Mouse (Mus musculus): Measurements from ENCODE around the gene Tec.

Gene Tec

DNA sequence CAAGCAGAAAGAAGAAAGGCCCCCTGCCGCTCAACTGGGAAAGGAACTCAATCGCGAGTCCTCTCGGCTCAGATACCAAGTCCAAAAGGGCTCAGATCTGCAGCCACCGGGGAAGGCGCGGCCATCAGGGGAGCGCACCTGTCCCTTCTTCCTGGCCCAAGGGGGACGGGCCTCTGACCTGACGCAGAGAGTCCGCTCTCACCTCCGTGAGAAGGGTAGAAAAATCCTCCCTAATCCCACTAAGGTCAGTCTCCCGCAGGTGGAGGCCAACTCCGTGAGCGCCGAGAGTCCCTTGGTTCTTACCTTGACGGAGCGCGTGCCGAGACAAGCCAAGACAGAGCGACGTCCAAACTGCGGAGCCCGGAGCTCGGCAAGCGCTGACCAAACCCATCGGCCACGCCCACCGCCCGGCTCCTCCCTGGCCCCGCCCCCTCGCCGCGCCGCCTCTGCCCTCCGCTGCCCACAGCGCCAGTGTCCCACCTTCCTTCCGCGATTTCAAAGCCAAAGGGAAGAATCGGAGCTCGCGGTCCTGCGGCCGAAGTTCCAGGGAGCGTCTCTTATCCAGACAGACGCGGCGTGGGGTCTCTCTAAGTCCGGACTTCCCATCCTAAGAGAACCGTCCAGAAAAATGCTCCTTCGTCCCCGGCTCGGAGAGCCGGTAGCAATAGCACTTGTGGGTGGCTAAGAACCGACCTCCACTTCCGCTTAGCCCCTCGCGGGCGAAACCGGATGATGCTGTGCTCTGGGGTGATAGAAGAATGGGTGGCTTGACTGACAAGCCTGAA is at the start of gene Tec:
Tec (minus strand) TSS at position 393 of the 785 bp plus-strand sequence.
- peak; percentile 85 to 88 for DNase-seq (ENCODE audit: low spot score in 2 of 2)

DNA sequence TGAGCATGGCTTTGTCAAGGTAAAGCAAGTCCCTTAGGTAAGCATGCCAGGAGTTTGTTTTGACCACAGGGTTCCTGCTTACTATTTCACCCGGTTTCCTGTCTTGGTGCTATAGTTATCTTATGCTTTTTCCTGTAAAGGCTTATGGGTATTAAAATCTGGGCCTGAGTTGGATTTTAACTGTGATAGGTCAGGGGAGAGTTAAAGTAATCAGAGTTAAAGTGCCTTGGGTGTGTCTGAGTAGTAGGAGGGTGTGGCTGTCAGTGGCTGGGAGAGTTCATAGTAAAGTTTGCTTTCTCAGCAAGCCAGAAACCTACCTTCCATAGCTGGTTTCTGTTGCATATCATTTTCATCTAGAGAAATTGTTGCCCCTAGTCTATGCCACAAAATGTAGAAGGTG is 48.6 kb upstream of the Tec start:
- DNase-seq (ENCODE audit: low spot score in 2 of 2), result no peak

DNA sequence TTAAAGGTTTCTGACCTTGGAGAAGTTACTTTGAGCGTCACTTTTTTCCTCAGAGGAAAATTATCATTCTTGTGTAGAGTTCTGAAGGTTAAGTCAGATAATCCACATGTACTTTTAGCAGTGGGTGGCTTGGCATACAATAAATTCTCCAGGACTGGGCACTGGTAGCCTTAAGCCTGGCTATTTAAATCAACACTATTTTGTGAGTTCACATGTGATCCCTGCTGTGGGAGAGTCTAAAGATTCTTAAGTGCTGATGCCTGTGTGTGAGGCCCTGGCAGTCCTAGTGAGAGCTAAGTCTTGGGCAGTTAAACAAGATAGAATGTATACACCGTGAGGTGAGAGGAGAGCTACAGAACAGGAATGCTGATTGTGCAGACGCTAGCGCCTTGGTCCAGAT is 47.8 kb upstream of the Tec start:
- no peak for DNase-seq (ENCODE audit: low spot score in 2 of 2)

DNA sequence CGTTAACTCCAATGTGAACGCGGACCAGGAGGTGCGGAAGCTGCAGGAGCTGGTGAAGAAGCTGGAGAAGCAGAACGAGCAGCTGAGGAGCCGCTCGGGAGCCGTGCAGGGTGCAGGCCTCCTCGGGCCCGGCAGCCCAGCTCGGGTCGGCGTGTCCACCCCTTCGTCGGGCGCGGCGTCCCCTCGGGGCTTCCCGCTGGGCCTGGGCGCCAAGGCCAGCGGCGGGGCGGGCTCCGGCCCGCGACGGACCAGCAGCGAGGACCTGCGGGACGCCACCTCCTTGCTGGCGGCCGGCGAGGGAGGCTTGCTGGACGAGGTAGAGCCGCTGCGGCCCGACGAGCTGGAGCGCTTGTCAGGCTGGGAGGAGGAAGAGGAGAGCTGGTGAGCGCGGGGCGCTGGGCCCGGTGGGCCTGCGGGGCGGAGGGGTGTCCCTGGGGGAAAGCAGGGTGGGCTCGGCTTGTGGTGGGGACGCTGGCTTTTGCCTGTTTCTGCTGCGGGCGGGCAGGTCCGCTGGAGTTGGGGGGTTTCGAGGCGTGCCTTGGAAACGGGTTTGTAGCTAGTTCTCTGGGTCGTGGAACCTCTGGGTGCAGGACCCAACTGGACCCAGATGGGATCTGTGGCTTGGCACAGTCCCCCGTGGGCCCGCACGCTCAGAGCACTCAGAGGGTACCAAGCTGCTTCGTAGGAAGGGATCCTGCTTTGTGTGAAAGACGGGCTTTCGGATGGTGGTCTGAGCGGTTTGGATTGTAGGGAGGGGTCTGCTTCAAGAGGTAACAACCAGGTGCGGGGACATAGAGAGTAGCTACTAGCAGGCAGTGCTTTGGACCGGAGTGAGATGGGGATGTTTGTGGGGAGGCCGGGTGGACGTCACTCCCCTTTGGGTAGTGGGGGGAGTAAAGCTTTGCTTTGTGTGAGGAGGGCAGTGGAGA is 46.6 kb upstream of the Tec start:
- peak; percentile 58 to 60 for DNase-seq (ENCODE audit: low spot score in 2 of 2)

DNA sequence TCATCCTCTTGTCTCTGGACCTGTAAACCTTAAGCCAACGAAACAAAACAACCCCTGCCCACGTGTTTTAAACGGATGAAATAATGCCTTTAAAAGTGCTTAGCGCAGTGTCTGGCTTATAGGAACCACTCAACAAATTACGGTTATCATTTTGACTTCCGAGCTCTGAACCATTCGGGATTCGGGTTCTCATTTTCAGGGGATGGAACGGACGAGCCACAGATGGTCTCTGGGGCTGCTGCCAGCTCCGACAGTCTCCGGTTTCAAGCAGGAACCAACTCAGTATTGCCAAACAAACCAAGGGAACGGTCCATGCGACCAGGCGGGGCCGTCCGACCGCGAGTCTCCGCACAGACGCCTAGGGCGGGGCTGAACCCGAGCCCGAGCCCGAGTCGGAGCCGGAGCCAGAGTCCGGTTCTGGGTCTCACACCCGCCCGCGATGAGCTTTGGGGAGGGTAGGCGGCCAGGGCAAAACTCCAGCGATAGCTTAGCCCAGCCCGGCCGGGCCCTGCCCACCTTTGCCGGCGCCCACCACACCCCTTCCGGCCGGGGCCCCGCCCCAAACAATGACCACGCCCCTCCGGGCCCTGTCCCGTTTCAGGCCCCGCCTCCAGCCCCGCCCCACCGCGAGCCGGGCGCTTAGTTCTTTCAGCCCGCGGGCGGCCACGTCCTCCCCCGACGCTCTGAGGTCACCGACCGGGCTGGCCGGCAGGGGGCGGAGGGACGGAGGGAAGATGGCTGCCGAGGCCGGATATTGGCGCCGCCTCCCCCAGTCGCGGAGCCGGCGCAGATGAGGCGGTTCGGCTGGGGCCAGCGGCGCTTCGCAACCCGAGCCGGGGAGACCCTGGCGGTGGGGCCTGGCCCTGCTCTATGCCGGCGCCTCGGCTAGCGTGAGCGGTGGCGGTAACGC is 45.6 kb upstream of the Tec start, which contains the start of gene Slain2:
Slain2 (plus strand) TSS at position 657 of the 910 bp plus-strand sequence.
- peak; percentile 95 to 97 for DNase-seq (ENCODE audit: low spot score in 2 of 2)

DNA sequence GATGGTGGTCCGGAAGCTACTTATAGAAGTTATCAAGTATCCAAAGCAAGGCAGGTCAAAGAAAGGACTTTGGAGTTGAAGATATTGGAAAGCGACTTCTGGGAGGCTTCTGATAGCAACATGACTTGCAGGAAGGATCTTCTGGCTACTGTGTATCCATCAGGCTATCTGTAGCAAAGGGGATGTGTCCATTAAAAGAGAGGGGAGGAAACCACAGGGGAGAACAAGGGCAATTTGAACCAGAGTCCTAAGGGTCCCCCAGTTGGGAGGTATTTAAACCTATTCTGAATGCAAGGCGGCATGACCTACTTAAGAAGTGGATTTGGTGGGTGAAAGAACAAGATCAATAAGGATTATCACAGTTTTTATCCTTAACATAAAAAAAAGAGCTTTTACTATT is 43.0 kb upstream of the Tec start:
- no peak for DNase-seq (ENCODE audit: low spot score in 2 of 2)

DNA sequence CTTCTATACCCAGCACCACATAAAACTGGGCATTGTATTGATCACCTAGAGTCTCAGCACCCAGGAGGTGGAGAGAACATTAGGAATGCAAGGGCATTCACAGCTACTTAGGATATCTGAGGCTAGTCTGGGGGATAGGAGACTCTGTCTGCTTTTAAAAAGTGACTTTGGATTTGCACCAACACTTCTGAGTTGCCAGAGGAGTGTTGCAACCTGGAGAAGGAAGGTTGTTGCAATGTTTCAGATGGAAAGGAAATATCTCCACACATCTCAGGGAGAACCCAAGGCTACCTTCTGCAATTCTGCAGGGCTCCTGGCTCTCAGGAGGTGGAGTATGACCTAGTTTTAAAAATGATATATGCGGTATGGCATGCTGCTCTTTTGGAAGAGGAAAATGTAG is 42.1 kb upstream of the Tec start:
- DNase-seq (ENCODE audit: low spot score in 2 of 2), result no peak

DNA sequence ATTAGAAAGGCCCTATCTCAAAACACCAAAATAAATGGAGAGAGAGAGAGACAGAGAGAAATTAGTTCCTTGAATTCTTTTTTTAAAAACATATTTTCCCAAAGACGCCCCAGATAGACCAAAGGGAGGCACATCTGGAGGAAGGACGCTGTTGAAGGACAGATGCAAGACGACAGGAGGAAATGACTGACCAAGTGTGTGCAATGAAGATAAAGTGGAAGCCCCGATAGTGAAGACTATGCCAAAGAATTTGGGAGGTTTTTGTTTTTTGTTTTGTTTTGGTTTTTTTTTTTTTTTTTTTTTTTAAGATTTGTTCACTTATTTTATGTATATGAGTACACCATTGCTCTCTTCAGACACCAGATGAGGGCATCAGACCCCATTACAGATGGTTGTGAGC is 41.1 kb upstream of the Tec start:
- DNase-seq (ENCODE audit: low spot score in 2 of 2), result no peak

DNA sequence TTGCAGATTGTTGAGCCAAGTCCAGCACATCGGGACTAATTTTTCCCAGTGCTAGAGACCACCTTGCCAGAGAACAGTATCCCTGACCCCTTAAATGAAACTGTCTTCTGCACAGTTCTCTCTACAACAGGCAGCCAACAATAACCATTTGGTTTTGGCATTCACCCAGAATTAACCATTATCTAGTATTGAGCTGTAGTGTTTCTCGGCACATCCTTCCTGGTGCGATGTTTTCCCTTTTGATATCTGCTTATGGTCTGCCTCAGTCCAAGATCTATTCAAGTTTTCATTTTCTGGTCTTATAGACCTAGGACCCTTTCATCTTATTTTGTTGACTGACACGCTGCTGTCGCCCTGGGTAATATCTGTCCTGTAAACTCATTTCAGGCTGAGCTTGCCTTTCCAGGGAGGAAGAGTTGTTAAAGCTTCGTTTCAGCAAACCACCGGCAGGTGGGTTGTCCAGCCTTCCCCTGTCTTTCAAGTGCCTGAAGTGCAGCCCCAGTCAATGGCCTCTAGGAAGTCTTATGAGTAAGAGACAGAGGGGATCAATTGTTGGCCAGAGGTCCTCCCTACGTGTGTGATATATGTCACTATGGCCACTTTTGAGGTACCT is 40.1 kb upstream of the Tec start:
- DNase-seq (ENCODE audit: low spot score in 2 of 2), result no peak

DNA sequence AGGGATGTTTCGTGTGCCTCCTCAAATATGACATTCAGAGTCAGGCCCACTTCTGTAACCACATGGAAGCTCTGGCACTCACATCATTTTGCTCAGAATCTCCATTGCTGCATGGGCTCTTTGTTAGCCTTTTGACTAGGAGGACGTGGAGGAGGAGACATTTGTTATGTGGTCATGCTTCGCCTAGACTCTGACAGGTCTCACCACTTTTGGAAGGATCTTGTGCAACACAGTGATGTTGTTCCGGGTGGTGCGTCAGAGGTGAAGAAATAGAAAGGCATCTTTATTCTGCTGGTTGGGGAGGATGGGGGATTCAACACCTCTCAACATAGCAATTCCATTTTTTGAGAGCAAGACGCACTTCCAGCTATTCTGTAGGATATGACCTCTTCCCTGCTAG is 39.1 kb upstream of the Tec start:
- DNase-seq (ENCODE audit: low spot score in 2 of 2), result no peak

DNA sequence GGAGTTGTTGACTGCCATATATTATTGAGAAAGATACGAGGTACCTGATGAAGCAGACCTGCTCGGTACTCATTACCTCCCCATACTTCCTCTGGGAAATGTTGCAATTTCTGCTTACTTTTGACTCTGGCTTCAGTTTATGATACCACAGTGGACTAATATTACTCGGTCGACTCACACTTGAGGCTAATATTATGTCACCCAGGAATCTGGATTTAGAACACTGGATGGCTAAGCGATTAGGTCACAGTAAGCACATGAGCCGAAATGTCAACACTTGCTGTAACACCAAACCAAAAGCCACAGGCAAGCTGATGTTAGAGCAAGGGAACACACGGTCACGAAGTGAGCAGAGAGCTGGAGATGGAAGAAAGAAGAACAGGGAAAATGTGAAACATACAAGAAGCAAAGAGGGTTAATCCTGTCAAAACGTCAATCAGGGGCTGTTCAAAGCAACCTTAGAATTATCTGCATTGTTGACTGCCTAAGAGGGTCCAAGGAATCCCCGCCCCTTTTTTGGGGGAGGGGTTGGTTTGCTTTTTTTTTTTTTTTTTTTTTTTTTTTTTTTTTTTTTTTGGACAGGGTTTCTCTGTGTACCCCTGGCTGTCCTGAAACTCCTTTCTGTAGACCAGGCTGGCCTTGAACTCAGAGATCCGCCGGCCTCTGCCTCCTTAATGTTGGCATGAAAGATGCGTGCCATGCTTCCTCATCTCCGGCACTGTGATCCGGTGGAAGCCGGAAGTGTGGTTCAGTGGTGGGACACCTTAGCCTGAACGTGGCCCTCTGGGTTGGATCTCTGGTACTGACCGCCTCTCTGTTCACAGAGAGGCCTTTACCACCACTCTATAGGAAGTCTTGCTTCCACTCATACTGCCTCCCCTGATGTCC is 36.9 kb upstream of the Tec start:
- no peak for DNase-seq (ENCODE audit: low spot score in 2 of 2)

DNA sequence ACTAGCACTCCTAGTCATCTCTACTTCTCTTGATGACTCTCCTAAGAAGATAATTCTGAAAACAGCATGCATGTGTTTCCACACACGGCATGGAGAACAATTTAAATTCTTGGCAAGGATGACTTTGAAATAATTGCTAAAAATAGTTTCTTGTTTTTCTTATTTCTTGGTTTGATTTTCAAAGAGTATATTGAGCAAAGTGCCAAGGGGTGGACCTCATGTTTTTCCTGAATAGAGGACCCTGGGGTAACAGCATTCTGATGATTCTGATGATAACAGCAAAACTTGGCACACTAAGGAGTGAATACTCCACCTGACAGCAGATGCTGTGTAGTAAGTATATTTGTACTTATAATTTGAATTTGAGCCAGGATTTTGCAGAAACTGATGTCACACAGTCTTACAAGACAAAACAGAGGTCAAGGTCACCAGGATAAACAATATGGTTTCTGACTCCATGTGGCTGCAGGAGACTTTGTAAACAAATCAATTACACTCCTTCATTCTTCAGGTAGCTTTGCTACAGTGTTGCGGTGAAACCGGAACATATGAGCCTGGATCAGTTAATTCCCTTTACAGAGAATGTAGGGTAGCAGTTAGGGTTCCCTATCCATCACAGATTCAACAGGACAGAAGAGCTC is 34.7 kb upstream of the Tec start:
- DNase-seq (ENCODE audit: low spot score in 2 of 2), result no peak

DNA sequence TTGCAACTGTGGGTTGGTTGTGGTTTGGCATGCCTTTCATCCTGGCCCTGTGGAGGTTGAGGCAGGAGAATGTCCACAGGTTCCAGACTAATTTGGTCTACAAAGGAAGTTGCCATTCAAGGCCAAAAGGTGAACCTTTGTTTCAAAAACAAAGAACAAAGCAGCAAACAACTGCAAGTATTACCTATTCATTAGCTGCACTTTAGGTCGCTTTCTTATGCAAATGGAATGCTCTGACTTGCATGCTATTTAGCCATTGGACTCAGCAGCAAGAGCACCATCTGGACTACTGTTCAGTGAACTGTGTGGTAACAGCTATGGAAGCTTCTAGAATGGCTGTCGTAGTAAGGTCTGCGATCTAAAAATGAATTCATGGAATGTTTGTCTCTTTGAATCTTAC is 34.0 kb upstream of the Tec start:
- no peak for DNase-seq (ENCODE audit: low spot score in 2 of 2)

DNA sequence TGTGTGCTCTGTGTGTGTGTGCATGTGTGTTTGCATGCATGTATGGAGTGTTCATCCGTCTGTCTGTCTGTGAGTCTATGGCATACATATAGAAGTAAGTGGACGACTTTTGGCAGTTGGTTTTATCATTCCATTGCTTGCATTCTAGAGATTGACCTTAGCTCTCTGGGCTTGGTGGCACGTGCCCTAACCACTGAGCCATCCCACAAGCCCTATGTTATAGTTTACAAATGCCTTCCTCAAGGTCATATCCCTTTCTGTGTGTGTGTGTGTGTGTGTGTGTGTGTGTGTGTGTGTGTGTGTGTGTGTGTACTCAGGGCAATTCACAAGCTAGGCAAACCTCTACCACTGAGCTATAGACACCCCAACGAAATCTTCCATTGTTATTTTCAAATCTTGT is 33.6 kb upstream of the Tec start:
- DNase-seq (ENCODE audit: low spot score in 2 of 2), result no peak

DNA sequence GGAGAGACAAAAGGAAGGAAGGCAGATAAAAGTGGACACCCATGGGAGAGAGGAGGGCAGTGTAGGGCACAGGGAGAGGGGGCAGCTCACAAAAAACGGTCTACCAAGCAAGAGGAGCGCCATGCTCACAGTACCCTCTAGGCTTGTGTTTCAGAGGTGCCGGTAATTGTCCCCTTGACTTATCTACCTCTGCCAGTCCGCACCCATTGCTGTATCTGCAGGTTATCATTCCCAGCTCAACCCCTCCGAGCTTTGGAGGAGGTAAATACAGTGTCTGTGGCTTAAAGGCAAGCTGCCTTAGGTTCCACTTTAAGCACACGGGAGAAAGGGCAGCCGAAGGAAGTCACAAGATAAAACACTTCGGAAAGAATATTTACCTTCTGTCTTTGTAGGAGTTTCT is 31.0 kb upstream of the Tec start:
- DNase-seq (ENCODE audit: low spot score in 2 of 2), result no peak

DNA sequence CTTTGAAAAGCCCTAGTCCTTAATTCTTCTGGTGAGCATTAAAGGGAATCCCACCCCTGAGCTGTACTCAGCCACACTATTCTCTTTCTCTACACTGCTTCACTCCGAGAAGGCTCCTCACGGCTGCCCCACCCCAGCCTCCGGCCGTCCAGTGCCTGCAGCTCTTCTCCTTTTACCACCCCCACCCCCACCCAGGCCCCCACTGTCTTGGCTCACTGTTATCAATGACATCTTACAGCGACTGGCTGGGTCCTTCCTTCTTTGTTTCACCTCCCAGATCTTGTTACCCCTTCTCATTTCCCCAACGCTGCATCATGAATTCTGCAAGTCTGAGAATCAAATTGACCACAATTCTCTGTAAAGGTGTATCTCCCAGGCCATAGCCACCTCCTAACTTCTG is 29.7 kb upstream of the Tec start:
- DNase-seq (ENCODE audit: low spot score in 2 of 2), result no peak

DNA sequence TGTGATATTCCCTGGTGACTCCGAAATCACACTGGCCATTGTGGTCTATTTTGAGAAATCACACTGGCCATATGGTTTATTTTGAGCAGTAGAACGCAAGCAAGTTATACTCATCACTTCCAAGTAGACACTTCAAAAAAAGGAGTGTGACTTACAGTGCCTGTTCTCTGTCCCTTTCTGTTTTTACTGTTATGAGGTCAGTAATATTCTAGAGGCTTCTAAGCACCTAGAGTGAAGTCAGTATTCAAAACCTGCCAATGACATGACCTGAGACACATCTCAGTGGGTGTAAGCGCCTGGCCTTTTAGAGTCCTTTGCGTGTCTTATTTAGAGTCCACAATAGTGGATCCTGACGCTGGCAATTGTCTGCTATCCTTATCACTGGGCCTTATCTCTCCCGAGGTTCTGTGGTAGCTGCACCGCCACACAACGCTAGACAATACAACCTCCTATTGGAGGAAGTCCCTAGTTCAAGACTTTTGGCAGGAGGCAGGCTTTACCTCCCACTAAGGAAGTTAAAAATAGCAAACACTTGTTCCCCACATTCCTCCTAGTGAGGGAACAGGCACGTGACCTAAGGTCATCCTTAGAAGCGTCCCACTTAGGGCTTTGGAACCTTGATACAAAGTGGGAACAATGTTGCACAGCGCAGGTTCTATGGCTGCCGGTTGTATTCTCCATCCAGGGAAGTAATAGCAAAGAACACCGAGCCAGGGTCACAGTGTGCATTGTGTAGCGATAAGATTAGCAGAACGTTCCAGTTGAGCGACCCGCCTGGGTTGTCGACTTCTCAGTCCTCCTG is 28.4 kb upstream of the Tec start:
- no peak for DNase-seq (ENCODE audit: low spot score in 2 of 2)

DNA sequence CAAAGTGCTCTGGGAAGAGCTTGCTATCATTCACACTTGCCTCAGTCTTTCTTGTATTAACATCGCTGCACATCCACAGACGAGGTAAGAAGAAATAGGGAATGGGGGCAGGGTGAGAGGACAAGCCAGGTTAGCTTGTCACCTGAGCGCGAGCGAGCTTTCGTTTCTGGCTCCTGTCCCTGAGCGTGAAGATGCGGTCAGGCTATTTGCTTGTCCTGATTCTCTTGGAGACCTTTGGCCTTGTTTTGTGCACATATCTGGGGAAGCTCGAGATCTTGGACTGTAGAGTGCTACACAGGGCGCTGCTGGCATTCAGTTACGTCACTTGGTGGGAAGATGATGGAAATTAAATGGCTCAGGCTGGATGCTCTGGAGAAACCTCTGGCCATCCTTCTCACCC is 27.0 kb upstream of the Tec start:
- DNase-seq (ENCODE audit: low spot score in 2 of 2), result no peak

DNA sequence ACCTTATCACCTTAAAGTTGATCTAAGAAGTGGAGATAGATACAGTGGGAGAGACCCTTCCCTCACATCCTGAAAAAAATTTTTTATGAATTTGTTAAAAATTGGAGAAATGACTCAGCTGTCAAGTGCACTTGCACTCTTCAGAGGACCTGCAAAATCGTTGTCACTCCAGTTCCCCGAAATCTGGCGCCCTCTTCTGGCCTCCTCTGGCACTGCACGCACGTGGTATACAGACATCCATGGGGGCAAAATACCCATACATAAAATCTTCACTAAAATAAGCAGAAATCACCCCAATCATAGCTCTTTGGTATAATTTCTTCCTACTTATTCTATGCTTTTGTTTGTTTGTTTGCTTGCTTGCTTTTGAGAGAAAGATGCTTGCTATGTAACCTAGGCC is 25.7 kb upstream of the Tec start:
- no peak for DNase-seq (ENCODE audit: low spot score in 2 of 2)

Data from right cerebral cortex, postnatal 10 days (tissue).